Mouse (Mus musculus): ENCODE data around the gene Pecr. TPM values are rescaled to one million over a fixed set of nuclear protein-coding genes. Genes with fewer than 3 reads are reported as not detected.

Gene Pecr
- 10.0 and 13.6 TPM in 2 replicates for polyA plus RNA-seq (2012; rRNA removed)

DNA sequence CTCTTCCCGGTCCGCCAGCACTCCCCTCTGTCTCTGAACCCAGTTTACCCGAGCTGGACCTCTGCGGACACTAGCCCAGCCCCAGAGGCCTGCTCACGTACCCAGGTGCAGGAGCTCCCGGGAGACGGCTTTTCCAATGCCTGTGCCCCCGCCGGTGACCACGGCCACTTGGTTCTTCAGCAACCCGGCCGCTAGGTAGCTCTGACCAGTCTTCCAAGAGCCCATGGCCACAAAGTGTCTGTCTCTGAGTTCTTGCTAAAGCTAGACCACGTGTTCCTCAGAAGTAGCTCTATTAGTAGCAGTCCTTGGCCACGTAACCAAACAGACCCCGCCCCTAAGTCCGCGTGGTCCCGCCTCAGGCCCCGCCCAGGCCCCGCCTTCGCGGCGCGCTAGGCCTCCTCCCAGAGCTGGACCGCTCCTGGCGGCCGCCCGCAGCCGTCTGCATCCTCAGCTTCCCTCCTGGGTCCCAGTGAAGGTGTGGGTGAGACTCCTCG is at the start of gene Pecr, which contains the start of gene Tmem169:
Gene Pecr, minus strand, starts transcription at position 323 of the 494 bp plus-strand sequence.
Gene Tmem169, plus strand, starts transcription at position 378 of the 494 bp plus-strand sequence.

GRCm38 (mm10) chr1:72307317-72307798 is 23.2 kb upstream of the Pecr start, which contains the start of gene Xrcc5:
Gene Xrcc5, plus strand, starts transcription at chr1:72307421.

DNA sequence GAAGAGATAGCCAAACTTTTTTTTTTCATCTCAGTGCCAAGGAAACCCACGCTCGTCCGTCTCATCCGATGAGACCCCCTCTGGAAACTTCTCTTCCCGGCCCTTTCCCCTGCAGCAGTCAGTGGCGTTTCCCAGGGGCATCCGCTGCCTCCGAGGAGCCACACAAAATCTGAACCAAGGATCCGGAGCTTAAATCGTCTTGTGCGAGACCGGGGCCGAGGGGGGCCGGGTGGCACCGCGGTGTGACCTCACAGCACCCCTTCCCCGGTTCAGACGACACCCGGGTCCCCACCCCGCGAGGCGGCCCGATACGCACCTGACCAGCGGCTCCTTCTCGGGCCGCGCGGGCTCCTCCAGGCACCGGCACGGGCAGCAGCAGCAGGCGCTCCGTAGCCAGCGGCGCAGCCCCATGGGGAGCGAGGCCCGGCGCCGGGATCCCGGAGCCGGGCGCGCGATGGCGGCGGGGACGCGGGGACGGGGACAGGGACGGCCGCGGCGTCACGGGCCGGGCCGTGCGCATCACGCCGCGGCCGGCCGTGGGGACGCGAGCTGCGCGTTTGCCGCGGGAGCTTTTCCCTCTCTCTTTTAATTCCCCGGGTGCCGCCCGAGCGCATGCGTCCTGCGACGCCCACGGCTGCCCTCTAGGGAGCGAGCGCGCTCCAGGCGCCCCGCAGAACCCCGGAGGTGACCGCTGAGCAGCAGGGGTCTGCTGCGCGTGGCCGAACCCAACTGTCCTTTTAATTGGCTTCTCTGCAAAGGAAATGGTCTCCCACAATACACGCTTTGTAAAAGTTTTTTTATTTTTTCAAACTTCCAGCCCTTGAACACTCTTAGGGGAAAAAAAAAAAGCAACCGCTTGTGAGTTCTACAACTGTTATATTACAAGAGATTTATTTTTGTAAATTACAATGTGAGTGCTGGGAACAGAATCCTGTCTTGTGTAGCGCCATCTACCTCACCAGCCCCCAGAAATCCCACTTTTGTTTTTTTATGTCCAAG is 72.1 kb downstream of the Pecr start, which contains the start of gene Mreg:
Gene Mreg, minus strand, starts transcription at position 607 of the 999 bp plus-strand sequence.

Other genes with a start within 250 kb of the Pecr start
- 3.0 and 6.1 TPM in 2 replicates for gene Mreg, start 72.0 kb downstream of the Pecr start, polyA plus RNA-seq (2012; rRNA removed)
- gene Tmem169, start 55 bp upstream of the Pecr start, polyA plus RNA-seq (2012; rRNA removed): 0.39 and 0.47 TPM in 2 replicates
- gene Xrcc5, start 23.1 kb upstream of the Pecr start, polyA plus RNA-seq (2012; rRNA removed): 2.0 and 2.5 TPM in 2 replicates

All from ovary, adult 2 months (tissue).